In the genomic region with DNA sequence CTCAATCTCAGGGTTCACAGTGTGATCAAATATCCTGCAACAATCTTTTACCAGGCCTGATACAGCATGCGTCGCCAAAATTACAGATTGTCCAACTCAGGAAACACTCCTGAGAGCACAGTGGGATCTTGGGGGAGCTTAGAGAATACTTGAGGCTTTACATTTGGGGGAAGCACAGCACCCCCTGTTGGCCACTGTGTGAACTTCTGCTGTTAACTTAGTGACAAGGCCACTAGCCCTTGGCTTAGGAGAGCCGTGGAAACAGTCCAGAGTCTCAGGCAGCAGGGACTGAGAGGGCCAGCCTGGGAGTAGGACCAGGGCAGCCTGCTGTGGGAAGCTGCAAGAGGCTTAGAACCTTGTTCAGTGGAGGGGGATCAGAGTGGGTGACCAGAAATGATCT, we compare ENCODE assay signal across 10 mouse cellular contexts. TPM values are rescaled to one million over a fixed set of nuclear protein-coding genes. Genes with fewer than 3 reads are reported as not detected.
DNase-seq lines count a peak whose midpoint lies in the region; ATAC-seq lines count a peak whose summit lies in the region.
"Had no signal": no experiment of that assay in that cellular context is flagged by ENCODE, and none has a peak within 500 bp of the region (broad histone marks: within the 10 kb centered on the region; RNA-seq: fewer than 3 reads in every experiment).

No protein-coding gene starts in this region.

- no peak overlapping the region for H3K4me3 ChIP-seq in neural tube, embryonic 15.5 days (replicated peaks)
- H3K4me3 ChIP-seq in midbrain, embryonic 16.5 days (ENCODE audit: low read depth, low read length) = no peak overlapping the region

- no peaks in the 10 kb centered on the region for H3K36me3 ChIP-seq in neural tube, embryonic 15.5 days
- no peaks in the 10 kb centered on the region for H3K36me3 ChIP-seq in midbrain, embryonic 16.5 days (ENCODE audit: control insufficient read depth, insufficient read depth, low read length)

- H3K27ac ChIP-seq in neural tube, embryonic 15.5 days (replicated peaks) = no peak overlapping the region
- H3K27ac ChIP-seq in midbrain, embryonic 16.5 days (ENCODE audit: low read length) = no peak overlapping the region

- peaks cover 4% of the 10 kb centered on the region; the same call in 1 of the 2 replicates for H3K9me3 ChIP-seq in neural tube, embryonic 15.5 days (replicated peaks)
- H3K9me3 ChIP-seq in midbrain, embryonic 16.5 days (replicated peaks; ENCODE audit: control insufficient read depth, low read length, poor library complexity, severe bottlenecking) = peaks cover 7% of the 10 kb centered on the region; the same call in 1 of the 2 replicates

- DNase-seq in embryo, embryonic 10 days (ENCODE audit: low spot score) = peak; percentile 32
- DNase-seq in embryo, embryonic 9.5 days (ENCODE audit: extremely low spot score) = no peak
- DNase-seq in neural tube, embryonic 10.5 days (ENCODE audit: extremely low spot score, low spot score) = peak; percentile 19
- DNase-seq in kidney, postnatal 4 days = peak; percentile 33 to 44
- DNase-seq in spleen, postnatal 14 days (ENCODE audit: low spot score in 2 of 2) = peak; percentile 24 to 33
- no peak for DNase-seq in ovary, postnatal 10 days (ENCODE audit: low spot score)

- 61% methylated on average over 3 of the region's 3 CpGs for WGBS in neural tube, embryonic 15.5 days
- 60% methylated on average over 3 of the region's 3 CpGs for WGBS in midbrain, embryonic 16.5 days

- no peak for ATAC-seq in neural tube, embryonic 15.5 days (ENCODE audit: low FRiP score)
- no peak for ATAC-seq in midbrain, embryonic 16.5 days

- H3K4me1 ChIP-seq in neural tube, embryonic 15.5 days = peaks cover 15% of the 10 kb centered on the region
- H3K4me1 ChIP-seq in midbrain, embryonic 16.5 days (ENCODE audit: control insufficient read depth, insufficient read depth, low read length) = peaks cover 5% of the 10 kb centered on the region

- H3K4me2 ChIP-seq in neural tube, embryonic 15.5 days = no peak overlapping the region
- no peak overlapping the region for H3K4me2 ChIP-seq in midbrain, embryonic 16.5 days (ENCODE audit: low read length)

- no peaks in the 10 kb centered on the region for H3K27me3 ChIP-seq in neural tube, embryonic 15.5 days (replicated peaks)
- H3K27me3 ChIP-seq in midbrain, embryonic 16.5 days (ENCODE audit: control insufficient read depth, insufficient read depth, low read depth, low read length) = no peaks in the 10 kb centered on the region

- no peak overlapping the region for H3K9ac ChIP-seq in neural tube, embryonic 15.5 days (replicated peaks)
- no peak overlapping the region for H3K9ac ChIP-seq in midbrain, embryonic 16.5 days (ENCODE audit: low read depth, low read length)

RNA-seq across cellular contexts. Expression of a gene that starts 3.6 kb away (rescaled TPM):
- polyA plus RNA-seq in neural tube, embryonic 15.5 days (2015; fragmentation: Nextera tagmentation; extraction: Ambion mirVana) = 0.55 and 0.65 TPM in 2 replicates
- 0.17 and 0.45 TPM in 2 replicates for polyA plus RNA-seq in midbrain, embryonic 16.5 days (2015; fragmentation: Nextera tagmentation; extraction: Ambion mirVana)

RNA-seq across cellular contexts. Expression of a gene that starts 20.6 kb away (rescaled TPM):
- polyA plus RNA-seq in neural tube, embryonic 15.5 days (2015; fragmentation: Nextera tagmentation; extraction: Ambion mirVana) = 0.18 and 0.31 TPM in 2 replicates
- polyA plus RNA-seq in midbrain, embryonic 16.5 days (2015; fragmentation: Nextera tagmentation; extraction: Ambion mirVana) = 0.34 and 0.72 TPM in 2 replicates
- polyA plus RNA-seq: intestine, embryonic 14.5 days; neural tube, embryonic 11.5 days had no signal

RNA-seq across cellular contexts. Expression of a gene that starts 31.2 kb away (rescaled TPM):
- not detected in 2 replicates for polyA plus RNA-seq in neural tube, embryonic 15.5 days (2015; fragmentation: Nextera tagmentation; extraction: Ambion mirVana)
- not detected in 2 replicates for polyA plus RNA-seq in midbrain, embryonic 16.5 days (2015; fragmentation: Nextera tagmentation; extraction: Ambion mirVana)
- polyA plus RNA-seq: intestine, embryonic 14.5 days; neural tube, embryonic 11.5 days had no signal

RNA-seq across cellular contexts. Expression of a gene that starts 38.5 kb away (rescaled TPM):
- polyA plus RNA-seq in neural tube, embryonic 15.5 days (2015; fragmentation: Nextera tagmentation; extraction: Ambion mirVana) = 0.60 and 0.87 TPM in 2 replicates
- 1.1 and 1.4 TPM in 2 replicates for polyA plus RNA-seq in midbrain, embryonic 16.5 days (2015; fragmentation: Nextera tagmentation; extraction: Ambion mirVana)
- polyA plus RNA-seq: neural tube, embryonic 11.5 days had no signal

RNA-seq across cellular contexts. Expression of a gene that starts 45.3 kb away (rescaled TPM):
- polyA plus RNA-seq in neural tube, embryonic 15.5 days (2015; fragmentation: Nextera tagmentation; extraction: Ambion mirVana) = not detected in 2 replicates
- not detected in 2 replicates for polyA plus RNA-seq in midbrain, embryonic 16.5 days (2015; fragmentation: Nextera tagmentation; extraction: Ambion mirVana)
- polyA plus RNA-seq: intestine, embryonic 14.5 days; neural tube, embryonic 11.5 days had no signal

Comparison
In these comparisons a context has a peak if more than half of its experiments do, and no peak if none do; other contexts are left out.
1. DNase-seq: peak in embryo, embryonic 10 days (single experiment), neural tube, embryonic 10.5 days (single experiment), kidney, postnatal 4 days (2 of 2) and spleen, postnatal 14 days (2 of 2); none in embryo, embryonic 9.5 days (single experiment) and ovary, postnatal 10 days (single experiment).